Mouse (Mus musculus) erythroid progenitor cell, adult 5-6 weeks (primary cell): ENCODE measurements around the gene Cela3b. TPM values are rescaled to one million over a fixed set of nuclear protein-coding genes. Genes with fewer than 3 reads are reported as not detected.

ENCODE experiments used
- ATAC-seq: replicated peaks from 2 replicates; pipeline ENCODE4 v1.8.0; 2016; ENCODE audit warnings: moderate number of reproducible peaks, mild to moderate bottlenecking, moderate TSS enrichment, inconsistent platforms; ENCODE audit not compliant: poor library complexity, low FRiP score, severe bottlenecking
- total RNA-seq, 2 experiments: library from RNA; stranded (forward) in 1 of 2; stranded (reverse) in 1 of 2; fragments of 150-400 nt in 1 of 2; fragments of 186-747, 209-891 nt in 1 of 2; gene quantifications; 2 replicates each; pipeline versions ENCODE4 v1.2.3 to v1.2.4; 2015 to 2017; ENCODE audit warnings: low replicate concordance in 2 of 2

Gene Cela3b
- total RNA-seq, 2 experiments from 2014 or later = not detected

GRCm38 (mm10) chr4:137379713-137380255 is 50.6 kb downstream of the Cela3b start:
- ATAC-seq = no peak

- ATAC-seq = no peak
These were observed 51.3 kb downstream of the Cela3b start for GRCm38 (mm10) chr4:137379085-137379484.

- no peak for ATAC-seq
These were observed 52.6 kb downstream of the Cela3b start for GRCm38 (mm10) chr4:137377526-137378304.

GRCm38 (mm10) chr4:137376778-137377177 is 53.6 kb downstream of the Cela3b start:
- ATAC-seq = no peak

- ATAC-seq = no peak
These were observed 54.7 kb downstream of the Cela3b start for GRCm38 (mm10) chr4:137375314-137376278.

GRCm38 (mm10) chr4:137373711-137374110 is 56.6 kb downstream of the Cela3b start:
- no peak for ATAC-seq

- ATAC-seq = no peak
These were observed 58.5 kb downstream of the Cela3b start for GRCm38 (mm10) chr4:137371596-137372523.

Other genes starting within 250 kb of the Cela3b start
- not detected in 2 replicates for gene Wnt4, start 153.1 kb downstream of the Cela3b start, total RNA-seq (2015; ENCODE audit: low replicate concordance)
- 0.98 TPM in 1 of 2 replicates, not detected in the other for gene Wnt4, start 153.1 kb downstream of the Cela3b start, total RNA-seq (2017; ENCODE audit: low replicate concordance)
- gene Cdc42, start 72.8 kb downstream of the Cela3b start, total RNA-seq (2015; ENCODE audit: low replicate concordance) = 284 and 321 TPM in 2 replicates
- gene Cdc42, start 72.8 kb downstream of the Cela3b start, total RNA-seq (2017; ENCODE audit: low replicate concordance) = 140 and 178 TPM in 2 replicates
- gene Cela3a, start 20.7 kb downstream of the Cela3b start, total RNA-seq (2015; ENCODE audit: low replicate concordance) = not detected in 2 replicates
- not detected in 2 replicates for gene Cela3a, start 20.7 kb downstream of the Cela3b start, total RNA-seq (2017; ENCODE audit: low replicate concordance)
- gene 1700013G24Rik, start 22.7 kb upstream of the Cela3b start, total RNA-seq (2015; ENCODE audit: low replicate concordance) = not detected in 2 replicates
- gene 1700013G24Rik, start 22.7 kb upstream of the Cela3b start, total RNA-seq (2017; ENCODE audit: low replicate concordance) = not detected in 2 replicates
- not detected in 2 replicates for gene Hspg2, start 38.2 kb upstream of the Cela3b start, total RNA-seq (2015; ENCODE audit: low replicate concordance)
- 0.13 TPM in 1 of 2 replicates, not detected in the other for gene Hspg2, start 38.2 kb upstream of the Cela3b start, total RNA-seq (2017; ENCODE audit: low replicate concordance)
- gene Ldlrad2, start 144.0 kb upstream of the Cela3b start, total RNA-seq (2015; ENCODE audit: low replicate concordance) = not detected in 2 replicates
- not detected in 2 replicates for gene Ldlrad2, start 144.0 kb upstream of the Cela3b start, total RNA-seq (2017; ENCODE audit: low replicate concordance)
- gene Usp48, start 163.2 kb upstream of the Cela3b start, total RNA-seq (2015; ENCODE audit: low replicate concordance) = 167 and 183 TPM in 2 replicates
- gene Usp48, start 163.2 kb upstream of the Cela3b start, total RNA-seq (2017; ENCODE audit: low replicate concordance) = 154 and 178 TPM in 2 replicates
- gene Rap1gap, start 234.2 kb upstream of the Cela3b start, total RNA-seq (2015; ENCODE audit: low replicate concordance) = not detected in 2 replicates
- gene Rap1gap, start 234.2 kb upstream of the Cela3b start, total RNA-seq (2017; ENCODE audit: low replicate concordance) = not detected in 2 replicates